Mouse (Mus musculus) inflammation-experienced regulatory T-cells, adult 6 months (primary cell): ENCODE measurements around the gene Hmcn1. TPM values are rescaled to one million over a fixed set of nuclear protein-coding genes. Genes with fewer than 3 reads are reported as not detected.

ENCODE experiments used
- ATAC-seq: one replicate; pipeline ENCODE4 v1.8.0; 2017
- polyA plus RNA-seq, 3 experiments: library from polyadenylated mRNA; unstranded; fragments of 100-300 nt; shearing (Covaris generic); gene quantifications; one replicate each; pipeline ENCODE4 v1.2.1; 2017

Hmcn1 gene
- polyA plus RNA-seq, 3 experiments from 2014 or later: 0.13 to 0.29 TPM; not detected in 1

DNA sequence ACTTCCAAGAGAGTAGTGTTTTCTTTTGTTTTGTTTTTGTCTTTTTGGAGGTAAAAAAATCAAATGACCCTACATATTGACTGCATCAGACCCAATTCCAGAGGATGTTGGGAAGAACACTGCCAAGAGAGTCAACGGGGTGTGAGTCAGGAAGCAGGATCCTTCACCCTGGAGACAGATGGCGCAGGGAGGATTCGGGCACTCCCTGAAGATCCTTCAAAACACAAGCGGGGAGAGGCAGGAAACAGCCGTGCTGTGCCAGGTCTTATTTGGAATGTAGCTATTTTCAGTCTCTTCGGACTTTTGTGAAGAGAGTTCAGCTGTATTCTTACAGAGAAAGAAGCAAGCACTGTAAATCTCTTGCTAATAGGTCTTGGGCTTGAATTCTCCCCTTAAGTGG lies 120.0 kb downstream of the Hmcn1 start:
- no peak for ATAC-seq

- ATAC-seq: no peak
Observed at GRCm38 (mm10) chr1:150872105-150872504, 121.1 kb downstream of the Hmcn1 start.

DNA sequence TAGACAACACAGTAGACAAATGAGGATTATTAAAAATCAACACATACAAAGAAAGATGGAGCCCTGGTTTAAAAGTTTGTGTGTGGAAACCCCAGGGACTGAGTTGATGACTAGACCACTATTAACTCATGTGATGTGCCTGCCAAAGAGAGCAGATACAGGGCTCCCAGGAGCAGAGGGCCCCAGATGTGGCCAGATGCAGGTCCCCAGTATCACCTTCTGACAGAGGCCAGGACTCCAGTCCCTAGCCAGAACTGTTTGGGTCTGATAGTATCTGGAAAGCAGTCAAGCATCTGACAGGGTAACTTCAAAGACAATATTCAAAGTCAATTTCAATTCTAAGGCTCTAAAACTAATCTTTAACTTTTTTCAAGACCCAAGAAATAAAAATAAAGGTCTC lies 124.0 kb downstream of the Hmcn1 start:
- ATAC-seq: no peak

GRCm38 (mm10) chr1:150866615-150867014 lies 126.6 kb downstream of the Hmcn1 start:
- no peak for ATAC-seq

- no peak for ATAC-seq
Observed at GRCm38 (mm10) chr1:150857779-150858178, 135.5 kb downstream of the Hmcn1 start.

DNA sequence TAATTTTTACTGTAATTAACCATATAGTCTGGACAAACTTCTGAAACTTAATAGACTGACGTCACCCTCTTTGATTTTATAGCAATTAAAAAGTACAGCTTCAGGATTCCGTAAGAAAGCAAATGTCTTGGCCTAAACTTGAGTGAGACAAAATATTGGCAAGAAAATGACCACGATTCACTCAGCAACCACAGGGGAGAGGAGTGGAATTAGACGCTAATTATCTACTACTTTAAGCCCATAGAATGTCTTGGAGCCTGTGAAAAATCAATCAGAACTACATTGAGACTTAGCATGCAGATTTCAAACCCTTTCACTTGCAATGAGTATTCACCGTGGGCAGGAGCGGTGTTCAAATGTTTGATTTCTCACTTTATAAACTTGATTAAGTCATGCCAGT lies 159.8 kb downstream of the Hmcn1 start:
- no peak for ATAC-seq

GRCm38 (mm10) chr1:150829851-150830250 lies 163.4 kb downstream of the Hmcn1 start:
- ATAC-seq: no peak

DNA sequence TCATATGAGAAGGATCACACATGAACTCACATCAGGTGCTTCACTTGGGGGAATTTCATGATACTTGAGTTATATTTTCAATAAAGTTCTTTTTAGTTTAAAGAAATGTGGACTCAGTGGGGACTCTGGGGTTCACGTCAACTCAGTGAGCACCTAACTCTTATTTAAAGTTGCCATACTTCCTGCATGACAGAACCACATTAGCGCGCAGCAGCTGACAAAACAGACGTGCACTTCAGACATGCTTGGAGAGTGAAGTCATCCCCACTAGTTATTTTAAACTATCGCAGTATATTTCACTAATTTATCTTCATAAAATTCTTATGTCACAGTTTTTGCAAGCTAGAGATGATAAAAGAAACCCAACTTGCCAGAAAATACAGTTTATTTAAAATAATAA lies 166.1 kb downstream of the Hmcn1 start:
- no peak for ATAC-seq

DNA sequence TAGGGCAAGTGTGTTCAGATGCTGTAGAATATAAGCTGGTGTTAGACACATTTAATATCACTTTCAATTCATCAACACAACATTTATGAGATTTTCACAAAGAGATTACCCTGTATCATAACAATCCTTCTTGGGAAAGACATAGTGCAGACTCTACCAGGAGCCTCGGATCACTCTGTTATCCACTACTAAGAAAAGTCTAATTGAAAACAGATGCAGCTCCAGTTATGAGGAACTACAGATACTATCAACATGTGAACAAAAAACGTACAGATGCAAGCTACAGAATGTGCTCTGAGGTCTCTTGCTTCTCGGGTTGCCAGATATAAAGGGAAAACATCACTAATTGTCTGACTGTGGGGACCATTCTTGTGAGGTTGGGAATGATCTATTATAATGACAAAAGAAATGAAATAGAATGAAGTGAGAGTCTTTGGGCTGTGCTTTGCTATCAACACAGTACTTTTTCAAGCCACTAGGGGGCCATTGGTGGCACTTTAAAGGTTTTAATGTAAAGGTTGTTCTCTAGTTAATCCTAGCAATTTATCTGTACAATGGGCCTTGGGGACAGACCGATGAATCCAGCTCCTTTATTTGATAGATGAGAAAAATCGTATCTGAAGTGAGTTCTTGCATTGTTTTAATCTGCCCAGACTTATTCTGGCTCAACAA lies 168.8 kb downstream of the Hmcn1 start:
- ATAC-seq: no peak

- no peak for ATAC-seq
Observed at GRCm38 (mm10) chr1:150816035-150816807, 177.0 kb downstream of the Hmcn1 start.

DNA sequence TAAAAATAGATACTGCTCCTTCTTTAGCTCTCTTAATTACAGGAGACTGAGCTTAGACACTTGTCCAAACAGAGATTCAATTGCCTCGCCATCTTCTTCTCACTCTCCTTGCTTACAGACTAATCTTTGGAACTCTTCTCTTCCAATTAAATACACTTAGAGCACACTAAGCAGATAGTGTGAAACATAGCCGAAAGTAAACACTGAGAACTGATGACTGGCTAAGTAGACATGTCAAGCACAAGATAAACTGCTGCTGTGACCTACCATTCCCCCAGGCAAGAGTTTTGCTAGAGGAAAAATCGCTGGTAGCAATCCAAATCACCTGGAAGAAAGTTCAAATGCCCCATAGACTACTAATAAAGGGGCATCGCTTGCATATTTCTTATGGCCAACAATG lies 178.3 kb downstream of the Hmcn1 start:
- ATAC-seq: no peak

GRCm38 (mm10) chr1:150813381-150813780 lies 179.9 kb downstream of the Hmcn1 start:
- ATAC-seq: no peak

GRCm38 (mm10) chr1:150806864-150807263 lies 186.4 kb downstream of the Hmcn1 start:
- no peak for ATAC-seq

GRCm38 (mm10) chr1:150805466-150805865 lies 187.8 kb downstream of the Hmcn1 start:
- no peak for ATAC-seq

- ATAC-seq: no peak
Observed at GRCm38 (mm10) chr1:150804235-150805099, 188.8 kb downstream of the Hmcn1 start.

GRCm38 (mm10) chr1:150802642-150803041 lies 190.6 kb downstream of the Hmcn1 start:
- no peak for ATAC-seq

GRCm38 (mm10) chr1:150800611-150801263 lies 192.5 kb downstream of the Hmcn1 start:
- ATAC-seq: no peak

DNA sequence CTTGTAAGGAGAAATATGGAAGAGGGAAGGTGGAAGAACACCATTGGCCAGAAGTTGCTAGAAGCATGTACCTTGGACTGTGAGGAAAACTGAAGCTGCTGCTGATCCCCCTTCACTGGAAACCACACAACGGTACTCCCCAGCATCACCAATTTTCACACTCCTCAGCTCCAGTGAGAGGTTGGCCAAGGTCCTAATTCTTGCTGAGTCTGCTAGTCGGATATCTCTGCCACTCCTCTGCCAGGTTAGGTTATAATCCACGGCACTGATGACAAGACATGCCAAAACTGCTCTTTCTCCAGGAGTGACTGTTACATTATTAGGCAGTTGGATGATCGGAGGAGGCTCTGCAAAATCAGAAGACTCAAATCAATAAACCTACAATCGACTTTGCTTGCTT lies 194.6 kb downstream of the Hmcn1 start:
- no peak for ATAC-seq

DNA sequence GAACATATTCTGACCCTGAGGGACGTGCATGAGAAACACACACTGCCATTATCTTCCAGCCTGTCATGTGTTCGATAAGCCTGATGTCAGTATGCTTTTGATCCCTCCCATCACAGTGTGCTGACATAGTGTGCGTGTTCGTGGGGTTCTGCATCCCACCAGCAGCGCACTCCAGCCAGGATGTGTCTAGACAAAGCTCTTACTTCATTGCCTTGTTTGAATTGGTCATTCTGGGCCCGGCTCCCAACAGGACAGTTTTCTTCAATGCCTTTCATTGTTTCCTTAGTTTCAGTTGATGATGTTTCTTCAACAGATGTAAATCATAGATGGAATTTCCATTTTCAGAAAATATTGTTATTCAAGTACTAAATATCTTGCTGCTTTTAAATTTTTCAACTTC lies 206.5 kb downstream of the Hmcn1 start:
- no peak for ATAC-seq

- ATAC-seq: no peak
Observed at GRCm38 (mm10) chr1:150783070-150783842, 210.0 kb downstream of the Hmcn1 start.

GRCm38 (mm10) chr1:150779902-150780301 lies 213.3 kb downstream of the Hmcn1 start:
- no peak for ATAC-seq

DNA sequence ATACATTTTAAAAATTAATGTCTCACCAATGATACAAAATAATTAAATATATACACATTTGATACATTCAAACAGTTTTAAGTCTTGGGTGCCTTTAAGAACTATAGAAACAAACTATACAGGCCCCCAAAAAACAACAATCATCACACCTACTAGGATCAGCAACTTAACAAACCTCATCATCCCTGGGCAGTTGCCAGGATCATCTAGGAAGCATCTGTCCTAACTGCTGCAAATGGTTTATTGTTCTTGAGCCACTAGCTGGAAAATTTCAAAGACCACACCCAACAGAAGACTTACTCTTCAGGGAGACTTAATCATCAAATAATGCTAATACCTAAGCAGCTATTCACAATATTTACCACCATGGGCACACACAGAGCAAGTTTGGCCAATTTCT lies 216.5 kb downstream of the Hmcn1 start:
- no peak for ATAC-seq
